Mouse (Mus musculus) embryonic facial prominence, embryonic 12.5 days (tissue): ENCODE measurements around the gene Cd300lg. TPM values are rescaled to one million over a fixed set of nuclear protein-coding genes. Genes with fewer than 3 reads are reported as not detected.

Experiments
- ATAC-seq: fragments of 200-750 bp; cut with Nextera tagmentation; 2 replicates; pipeline ENCODE4 v1.8.0; 2017; ENCODE audit not compliant: insufficient number of reproducible peaks, insufficient read depth, low FRiP score, low TSS enrichment
- H3K27ac ChIP-seq: fragments of 300-500 bp; sonication (generic); 2 replicates; pipeline ENCODE4 v1.5.1; 2016; ENCODE audit warnings: mild to moderate bottlenecking
- H3K27me3 ChIP-seq: fragments of 300-500 bp; sonication (generic); 2 replicates; pipeline ENCODE4 v1.6.1; 2016; ENCODE audit warnings: mild to moderate bottlenecking, moderate library complexity
- H3K36me3 ChIP-seq: fragments of 300-500 bp; sonication (generic); 2 replicates; pipeline ENCODE4 v1.6.1; 2016; ENCODE audit warnings: mild to moderate bottlenecking
- H3K4me1 ChIP-seq: fragments of 300-500 bp; sonication (generic); 2 replicates; pipeline ENCODE4 v1.6.1; 2016
- H3K4me2 ChIP-seq: fragments of 300-500 bp; sonication (generic); replicated peaks from 2 replicates; pipeline ENCODE4 v1.6.1; 2016; ENCODE audit warnings: mild to moderate bottlenecking, moderate library complexity
- H3K4me3 ChIP-seq: fragments of 300-500 bp; sonication (generic); 2 replicates; pipeline ENCODE4 v1.5.1; 2016; ENCODE audit warnings: mild to moderate bottlenecking
- H3K9ac ChIP-seq: fragments of 300-500 bp; sonication (generic); 2 replicates; pipeline ENCODE4 v1.6.1; 2016; ENCODE audit warnings: mild to moderate bottlenecking, moderate library complexity
- H3K9me3 ChIP-seq: fragments of 300-500 bp; sonication (generic); 2 replicates; pipeline ENCODE4 v1.6.1; 2016; ENCODE audit warnings: mild to moderate bottlenecking, moderate library complexity
- WGBS: fragments of 180-500 bp; shearing (Covaris S2); methylation state at CpG from one replicate; pipeline ENCODE4 v1.1.7; 2016; 5-methylcytosine and 5-hydroxymethylcytosine counted together
- polyA plus RNA-seq: library from polyadenylated mRNA; unstranded; fragments of >200 nt; fragmentation: Nextera tagmentation; extraction: Ambion mirVana; gene quantifications from 2 replicates; pipeline ENCODE4 v1.2.1, GENCODE M21; 2016

Gene Cd300lg
- polyA plus RNA-seq, 1 experiment from 2014 or later: 0.55 TPM

- Histone ChIP-seq H3K36me3 (peaks cover 7% of the 10 kb centered on the region; the same call in 1 of the 2 replicates), H3K27ac (no peak overlapping the region), H3K4me1 (peaks cover 24% of the 10 kb centered on the region), H3K4me3 (no peak overlapping the region), H3K9me3 (no peaks in the 10 kb centered on the region), H3K9ac (no peak overlapping the region), H3K4me2 (no peak overlapping the region), H3K27me3 (no peaks in the 10 kb centered on the region)
- ATAC-seq: no peak
- WGBS: 54% methylated on average over 4 of the region's 4 CpGs
Measured at GRCm38 (mm10) chr11:102083193-102083592, 41.9 kb downstream of the Cd300lg start.

- 29% methylated on average over 7 of the region's 7 CpGs for WGBS
- no peak for ATAC-seq
- H3K27me3 ChIP-seq: no peaks in the 10 kb centered on the region
- no peak overlapping the region for H3K4me3 ChIP-seq
- H3K9ac ChIP-seq: no peak overlapping the region
- H3K4me1 ChIP-seq: peaks cover 24% of the 10 kb centered on the region
- H3K4me2 ChIP-seq: no peak overlapping the region
- H3K27ac ChIP-seq: no peak overlapping the region
- peaks cover 3% of the 10 kb centered on the region; the same call in 1 of the 2 replicates for H3K36me3 ChIP-seq
- no peaks in the 10 kb centered on the region for H3K9me3 ChIP-seq
Measured at GRCm38 (mm10) chr11:102084159-102084558, 42.9 kb downstream of the Cd300lg start.

- H3K36me3 ChIP-seq: peaks cover 3% of the 10 kb centered on the region; the same call in 1 of the 2 replicates
- peak overlapping the region; percentile 71 for H3K4me3 ChIP-seq
- ATAC-seq: no peak
- peak overlapping the region; percentile 74 for H3K4me2 ChIP-seq
- no peaks in the 10 kb centered on the region for H3K9me3 ChIP-seq
- H3K27ac ChIP-seq: peak overlapping the region; percentile 90; the same call in 1 of the 2 replicates
- H3K27me3 ChIP-seq: no peaks in the 10 kb centered on the region
- peaks cover 30% of the 10 kb centered on the region for H3K4me1 ChIP-seq
- WGBS: 16% methylated on average over 3 of the region's 3 CpGs
- peak overlapping the region; percentile 71; the same call in 1 of the 2 replicates for H3K9ac ChIP-seq
Measured at GRCm38 (mm10) chr11:102086331-102086730, 45.0 kb downstream of the Cd300lg start.

GRCm38 (mm10) chr11:102087081-102087751, 45.9 kb downstream of the Cd300lg start:
- Histone ChIP-seq H3K9ac (peak overlapping the region; percentile 71), H3K27me3 (no peaks in the 10 kb centered on the region), H3K4me3 (peak overlapping the region; percentile 71), H3K27ac (peak overlapping the region; percentile 90), H3K9me3 (no peaks in the 10 kb centered on the region), H3K4me2 (peak overlapping the region; percentile 74), H3K4me1 (peaks cover 21% of the 10 kb centered on the region), H3K36me3 (peaks cover 3% of the 10 kb centered on the region; the same call in 1 of the 2 replicates)
- WGBS: 0% methylated on average over 39 of the region's 39 CpGs
- peak; percentile 62 for ATAC-seq

- no peaks in the 10 kb centered on the region for H3K9me3 ChIP-seq
- peaks cover 19% of the 10 kb centered on the region for H3K4me1 ChIP-seq
- H3K27me3 ChIP-seq: no peaks in the 10 kb centered on the region
- H3K4me3 ChIP-seq: peak within 1 kb of the TSS; percentile 71
- peak within 1 kb of the TSS; percentile 90 for H3K27ac ChIP-seq
- peak within 1 kb of the TSS; percentile 71 for H3K9ac ChIP-seq
- H3K36me3 ChIP-seq: peaks cover 3% of the 10 kb centered on the region; the same call in 1 of the 2 replicates
- peak within 1 kb of the TSS; percentile 74 for H3K4me2 ChIP-seq
- peak; percentile 62 for ATAC-seq
- under 1% methylated on average over 49 of the region's 49 CpGs for WGBS
Measured at GRCm38 (mm10) chr11:102087931-102088898, 46.9 kb downstream of the Cd300lg start, which contains the start of gene Mpp2. Gene Mpp2, minus strand, starts transcription at chr11:102088515.

- Histone ChIP-seq H3K4me1 (peaks cover 19% of the 10 kb centered on the region), H3K36me3 (no peaks in the 10 kb centered on the region), H3K4me3 (peak overlapping the region; percentile 71), H3K4me2 (peak overlapping the region; percentile 74), H3K27ac (peak overlapping the region; percentile 90), H3K27me3 (no peaks in the 10 kb centered on the region), H3K9me3 (no peaks in the 10 kb centered on the region), H3K9ac (no peak overlapping the region)
- ATAC-seq: 0 out of 2 replicates have a peak, but pooled peaks have one; percentile 48
- under 1% methylated on average over 20 of the region's 20 CpGs for WGBS
Measured at GRCm38 (mm10) chr11:102089088-102089808, 47.9 kb downstream of the Cd300lg start.

- peaks cover 7% of the 10 kb centered on the region; the same call in 1 of the 2 replicates for H3K4me1 ChIP-seq
- 87% methylated on average over 3 of the region's 3 CpGs for WGBS
- H3K9me3 ChIP-seq: no peaks in the 10 kb centered on the region
- H3K4me3 ChIP-seq: no peak overlapping the region
- no peak for ATAC-seq
- H3K36me3 ChIP-seq: no peaks in the 10 kb centered on the region
- H3K27me3 ChIP-seq: peaks cover 14% of the 10 kb centered on the region; the same call in 1 of the 2 replicates
- no peak overlapping the region for H3K27ac ChIP-seq
- no peak overlapping the region for H3K4me2 ChIP-seq
- no peak overlapping the region for H3K9ac ChIP-seq
Measured at GRCm38 (mm10) chr11:102095676-102096075, 54.4 kb downstream of the Cd300lg start.

GRCm38 (mm10) chr11:102096446-102096845, 55.1 kb downstream of the Cd300lg start:
- ATAC-seq: no peak
- Histone ChIP-seq H3K4me2 (peak overlapping the region; percentile 47), H3K36me3 (no peaks in the 10 kb centered on the region), H3K27ac (no peak overlapping the region), H3K9ac (no peak overlapping the region), H3K9me3 (no peaks in the 10 kb centered on the region), H3K4me1 (peaks cover 7% of the 10 kb centered on the region; the same call in 1 of the 2 replicates), H3K27me3 (peaks cover 19% of the 10 kb centered on the region; the same call in 1 of the 2 replicates), H3K4me3 (peak overlapping the region; percentile 19; the same call in 1 of the 2 replicates)
- 80% methylated on average over 5 of the region's 5 CpGs for WGBS

- peaks cover 22% of the 10 kb centered on the region; the same call in 1 of the 2 replicates for H3K27me3 ChIP-seq
- no peaks in the 10 kb centered on the region for H3K36me3 ChIP-seq
- ATAC-seq: peak; percentile 75
- H3K4me1 ChIP-seq: peaks cover 7% of the 10 kb centered on the region; the same call in 1 of the 2 replicates
- H3K27ac ChIP-seq: no peak overlapping the region
- H3K9me3 ChIP-seq: no peaks in the 10 kb centered on the region
- H3K4me2 ChIP-seq: peak overlapping the region; percentile 47
- peak overlapping the region; percentile 19 for H3K4me3 ChIP-seq
- WGBS: 7% methylated on average over 18 of the region's 18 CpGs
- 0 out of 2 replicates have a peak overlapping the region, but pooled peaks have one; percentile 4 for H3K9ac ChIP-seq
Measured at GRCm38 (mm10) chr11:102096887-102097391, 55.6 kb downstream of the Cd300lg start.

- no peak for ATAC-seq
- Histone ChIP-seq H3K27ac (no peak within 1 kb of the TSS), H3K9me3 (no peaks in the 10 kb centered on the region), H3K4me2 (no peak within 1 kb of the TSS), H3K27me3 (peaks cover 55% of the 10 kb centered on the region), H3K9ac (no peak within 1 kb of the TSS), H3K4me3 (no peak within 1 kb of the TSS), H3K36me3 (no peaks in the 10 kb centered on the region), H3K4me1 (peaks cover 12% of the 10 kb centered on the region; the same call in 1 of the 2 replicates)
- WGBS: 76% methylated on average over 4 of the region's 4 CpGs
Measured at GRCm38 (mm10) chr11:102101219-102101618, 59.9 kb downstream of the Cd300lg start, which contains the start of gene Ppy. Gene Ppy, minus strand, starts transcription at chr11:102101319.
